Mouse (Mus musculus): ENCODE data around the gene Hoga1. TPM values are rescaled to one million over a fixed set of nuclear protein-coding genes. Genes with fewer than 3 reads are reported as not detected.
A peak's percentile ranks its signal among the peaks of the same experiment; 100 is the strongest.
"Not testable (repeated sequence)": the region's sequence is repeated elsewhere in the genome, so short reads cannot be mapped to it uniquely, and the experiment has no call there.

Hoga1 gene
- total and polyA plus RNA-seq, 2 experiments from 2014 or later, result 3.5 to 3.6 TPM

GRCm38 (mm10) chr19:42079006-42079405 lies 33.6 kb downstream of the Hoga1 start:
- ATAC-seq (no peak), DNase-seq (no peak)
- Histone ChIP-seq H3K4me1 (ENCODE audit: insufficient read depth) (no peaks in the 10 kb centered on the region), H3K4me3 (ENCODE audit: low read depth, low read length) (no peak overlapping the region), H3K9ac (no peak overlapping the region), H3K36me3 (ENCODE audit: insufficient read depth) (peaks cover 38% of the 10 kb centered on the region), H3K27me3 (ENCODE audit: insufficient read depth, low read length) (no peaks in the 10 kb centered on the region), H3K9me3 (ENCODE audit: low read length) (no peaks in the 10 kb centered on the region), H3K27ac (ENCODE audit: low read depth, low read length) (no peak overlapping the region), H3K4me2 (ENCODE audit: low read depth) (no peak overlapping the region)
- no peak for TF ChIP-seq CTCF (IDR thresholded peaks at IDR 0.05; ENCODE audit: low read depth)
- WGBS, result 98% methylated on average over 12 of the region's 12 CpGs

- no peak for TF ChIP-seq CTCF (IDR thresholded peaks at IDR 0.05; ENCODE audit: low read depth)
- 86% methylated on average over 5 of the region's 5 CpGs for WGBS
- H3K36me3 ChIP-seq (ENCODE audit: insufficient read depth), result peaks cover 29% of the 10 kb centered on the region
- H3K9me3 ChIP-seq (ENCODE audit: low read length), result no peaks in the 10 kb centered on the region
- H3K4me1 ChIP-seq (ENCODE audit: insufficient read depth), result peaks cover 3% of the 10 kb centered on the region; the same call in 1 of the 2 replicates
- H3K4me2 ChIP-seq (ENCODE audit: low read depth), result no peak overlapping the region
- no peak overlapping the region for H3K4me3 ChIP-seq (ENCODE audit: low read depth, low read length)
- H3K9ac ChIP-seq, result no peak overlapping the region
- H3K27me3 ChIP-seq (ENCODE audit: insufficient read depth, low read length), result no peaks in the 10 kb centered on the region
- DNase-seq (no peak), ATAC-seq (no peak)
- no peak overlapping the region for H3K27ac ChIP-seq (ENCODE audit: low read depth, low read length)
Measured at GRCm38 (mm10) chr19:42079950-42080349, 34.5 kb downstream of the Hoga1 start.

DNA sequence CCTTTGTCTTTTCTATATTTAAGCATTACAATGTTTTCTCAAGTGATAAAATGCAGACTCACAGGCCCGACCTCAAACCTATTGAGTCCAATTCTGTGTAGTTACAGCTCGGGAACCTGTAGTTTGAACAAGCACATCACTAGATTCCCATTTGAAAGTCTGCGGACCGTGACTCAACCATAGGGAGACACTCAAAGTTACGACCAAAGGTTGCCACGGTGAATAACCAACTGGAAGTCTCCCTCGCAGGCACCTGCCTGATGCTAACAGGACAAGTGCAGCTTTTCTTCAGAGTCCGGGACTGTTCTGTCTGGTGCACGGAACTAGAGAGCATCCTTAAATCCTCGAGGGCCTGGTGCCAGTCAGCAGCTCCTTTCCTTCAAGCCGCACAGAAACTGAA lies 35.1 kb downstream of the Hoga1 start:
- DNase-seq (no peak), ATAC-seq (no peak)
- 90% methylated on average over 11 of the region's 11 CpGs for WGBS
- Histone ChIP-seq H3K4me1 (ENCODE audit: insufficient read depth) (peaks cover 8% of the 10 kb centered on the region; the same call in 1 of the 2 replicates), H3K27ac (ENCODE audit: low read depth, low read length) (no peak overlapping the region), H3K36me3 (ENCODE audit: insufficient read depth) (peaks cover 25% of the 10 kb centered on the region), H3K9ac (no peak overlapping the region), H3K4me2 (ENCODE audit: low read depth) (no peak overlapping the region), H3K4me3 (ENCODE audit: low read depth, low read length) (no peak overlapping the region), H3K9me3 (ENCODE audit: low read length) (no peaks in the 10 kb centered on the region), H3K27me3 (ENCODE audit: insufficient read depth, low read length) (no peaks in the 10 kb centered on the region)
- no peak for TF ChIP-seq CTCF (IDR thresholded peaks at IDR 0.05; ENCODE audit: low read depth)

DNA sequence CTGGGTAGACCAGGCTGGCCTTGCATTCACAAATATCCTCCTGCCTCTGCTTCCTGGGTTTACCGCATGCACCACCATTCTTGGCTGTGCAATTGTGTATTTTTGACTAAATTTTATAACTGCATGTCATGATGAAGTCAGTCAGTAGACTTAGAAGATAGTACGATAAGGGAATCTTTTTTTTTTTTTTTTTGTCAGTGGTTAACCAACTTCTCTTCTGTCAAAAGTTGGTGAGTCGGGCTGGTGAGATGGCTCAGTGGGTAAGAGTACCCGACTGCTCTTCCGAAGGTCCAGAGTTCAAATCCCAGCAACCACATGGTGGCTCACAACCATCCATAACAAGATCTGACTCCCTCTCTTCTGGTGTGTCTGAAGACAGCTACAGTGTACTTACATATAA lies 36.2 kb downstream of the Hoga1 start:
- H3K9me3 ChIP-seq (ENCODE audit: low read length); H3K27me3 ChIP-seq (ENCODE audit: insufficient read depth, low read length); H3K4me2 ChIP-seq (ENCODE audit: low read depth); H3K4me3 ChIP-seq (ENCODE audit: low read depth, low read length); ATAC-seq; H3K4me1 ChIP-seq (ENCODE audit: insufficient read depth); H3K27ac ChIP-seq (ENCODE audit: low read depth, low read length); DNase-seq; H3K9ac ChIP-seq: not testable (repeated sequence)
- WGBS, result 94% methylated on average over 5 of the region's 5 CpGs
- peaks cover 13% of the 10 kb centered on the region for H3K36me3 ChIP-seq (ENCODE audit: insufficient read depth)

DNA sequence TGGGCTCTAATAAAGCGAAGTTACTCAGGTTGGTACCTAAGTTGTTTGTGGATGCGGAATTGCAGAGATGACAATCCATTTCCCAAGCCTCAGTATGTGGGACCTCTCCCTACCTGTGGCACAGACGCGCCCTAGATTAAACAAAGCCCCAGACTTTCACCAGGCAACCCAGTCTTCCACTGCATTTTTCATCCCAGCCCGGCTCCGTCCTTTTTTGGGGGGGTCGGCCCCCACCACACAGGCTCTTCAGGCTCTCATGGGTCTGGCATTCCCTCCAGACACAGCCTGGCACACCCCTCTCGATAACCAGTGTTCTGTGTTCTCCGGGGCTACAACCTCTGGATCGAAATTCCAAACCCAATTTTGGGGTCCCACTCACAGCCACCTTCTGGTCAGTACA lies 40.3 kb downstream of the Hoga1 start:
- ATAC-seq (no peak), DNase-seq (no peak)
- TF ChIP-seq CTCF (IDR thresholded peaks at IDR 0.05; ENCODE audit: low read depth), result no peak
- Histone ChIP-seq H3K9ac (peak overlapping the region; percentile 86), H3K4me2 (ENCODE audit: low read depth) (peak overlapping the region; percentile 81), H3K27me3 (ENCODE audit: insufficient read depth, low read length) (no peaks in the 10 kb centered on the region), H3K36me3 (ENCODE audit: insufficient read depth) (no peaks in the 10 kb centered on the region), H3K9me3 (ENCODE audit: low read length) (no peaks in the 10 kb centered on the region), H3K4me3 (ENCODE audit: low read depth, low read length) (peak overlapping the region; percentile 77), H3K27ac (ENCODE audit: low read depth, low read length) (peak overlapping the region; percentile 70), H3K4me1 (ENCODE audit: insufficient read depth) (peaks cover 15% of the 10 kb centered on the region; the same call in 1 of the 2 replicates)
- 5% methylated on average over 10 of the region's 10 CpGs for WGBS

DNA sequence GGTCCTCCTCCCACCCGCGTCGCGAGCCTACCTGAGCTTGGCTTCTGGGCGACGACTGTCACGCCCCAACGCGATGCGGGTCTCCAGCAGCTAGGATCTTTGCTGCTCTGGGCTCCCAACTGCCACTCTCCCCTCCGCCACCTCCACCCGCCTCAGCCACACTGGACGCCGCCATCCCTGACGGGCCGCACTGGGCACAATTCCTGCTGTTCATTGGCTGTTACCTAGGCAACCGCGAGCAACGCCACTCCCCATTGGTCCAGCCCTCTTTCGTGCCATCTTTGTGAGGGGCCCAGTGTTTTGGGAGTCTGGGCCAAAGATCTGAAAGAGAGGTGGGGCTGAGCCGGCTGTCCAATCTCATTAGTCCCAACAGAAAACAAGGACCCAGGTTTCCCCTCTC lies 40.8 kb downstream of the Hoga1 start, which contains the start of gene Morn4:
Morn4 (minus strand) TSS at position 192 of the 400 bp plus-strand sequence.
- peak; percentile 96 for DNase-seq
- Histone ChIP-seq H3K4me3 (ENCODE audit: low read depth, low read length) (peak within 1 kb of the TSS; percentile 77), H3K4me2 (ENCODE audit: low read depth) (peak within 1 kb of the TSS; percentile 81), H3K27ac (ENCODE audit: low read depth, low read length) (peak within 1 kb of the TSS; percentile 70), H3K9me3 (ENCODE audit: low read length) (no peaks in the 10 kb centered on the region), H3K9ac (peak within 1 kb of the TSS; percentile 86), H3K36me3 (ENCODE audit: insufficient read depth) (no peaks in the 10 kb centered on the region), H3K27me3 (ENCODE audit: insufficient read depth, low read length) (no peaks in the 10 kb centered on the region), H3K4me1 (ENCODE audit: insufficient read depth) (peaks cover 16% of the 10 kb centered on the region; the same call in 1 of the 2 replicates)
- WGBS, result under 1% methylated on average over 21 of the region's 21 CpGs
- TF ChIP-seq CTCF (IDR thresholded peaks at IDR 0.05; ENCODE audit: low read depth), result no peak
- peak; percentile 80 for ATAC-seq

- no peak for ATAC-seq
- Histone ChIP-seq H3K4me2 (ENCODE audit: low read depth) (peak overlapping the region; percentile 54), H3K4me3 (ENCODE audit: low read depth, low read length) (peak overlapping the region; percentile 99), H3K9ac (peak overlapping the region; percentile 10; the same call in 1 of the 2 replicates), H3K27ac (ENCODE audit: low read depth, low read length) (peak overlapping the region; percentile 36), H3K36me3 (ENCODE audit: insufficient read depth) (no peaks in the 10 kb centered on the region), H3K4me1 (ENCODE audit: insufficient read depth) (peaks cover 21% of the 10 kb centered on the region; the same call in 1 of the 2 replicates), H3K27me3 (ENCODE audit: insufficient read depth, low read length) (no peaks in the 10 kb centered on the region), H3K9me3 (ENCODE audit: low read length) (no peaks in the 10 kb centered on the region)
- DNase-seq, result peak; percentile 36
- TF ChIP-seq CTCF (IDR thresholded peaks at IDR 0.05; ENCODE audit: low read depth), result no peak
- WGBS, result 19% methylated on average over 14 of the region's 14 CpGs
Measured at GRCm38 (mm10) chr19:42089103-42089747, 43.8 kb downstream of the Hoga1 start.

Data from forebrain, postnatal 0 days (tissue).